Mouse (Mus musculus): ENCODE measurements at regions not wholly inside any gene's neighbourhood (a gene's known extent, or its start where the extent isn't known, plus 50 kb on each side); places are given as distances from the start of the nearest gene placed in this dataset.

DNA sequence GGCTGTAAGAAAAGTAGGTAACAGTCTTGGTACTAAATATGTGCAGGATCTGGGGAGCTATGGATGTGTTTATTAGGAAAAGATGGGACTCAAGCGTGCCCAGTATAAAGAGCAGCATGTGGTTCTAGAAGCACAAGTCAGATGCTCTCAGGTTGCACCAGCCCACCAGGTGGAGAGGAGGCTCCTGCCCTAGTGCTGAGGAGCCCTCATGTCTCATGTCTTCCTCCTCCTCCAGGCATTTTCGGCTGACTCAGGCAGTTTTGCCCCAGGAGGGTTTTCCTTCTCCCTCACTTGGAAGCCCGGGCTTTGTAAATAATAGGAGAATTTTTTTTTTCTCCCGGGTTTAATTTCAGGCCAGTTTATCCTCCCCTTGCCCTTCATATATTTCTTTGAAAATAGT lies 133.8 kb downstream of the Ogfrl1 start:
- no peak for ATAC-seq (ENCODE audit: low FRiP score)
- H3K4me3 ChIP-seq = no peak overlapping the region
- no peak overlapping the region for H3K9ac ChIP-seq
- peaks cover 9% of the 10 kb centered on the region; the same call in 1 of the 2 replicates for H3K4me1 ChIP-seq
- no peaks in the 10 kb centered on the region for H3K9me3 ChIP-seq (replicated peaks)
- no peaks in the 10 kb centered on the region for H3K27me3 ChIP-seq
- H3K36me3 ChIP-seq = no peaks in the 10 kb centered on the region
- 45% methylated on average over 4 of the region's 4 CpGs for WGBS
- H3K27ac ChIP-seq = no peak overlapping the region
- no peak overlapping the region for H3K4me2 ChIP-seq (replicated peaks)

DNA sequence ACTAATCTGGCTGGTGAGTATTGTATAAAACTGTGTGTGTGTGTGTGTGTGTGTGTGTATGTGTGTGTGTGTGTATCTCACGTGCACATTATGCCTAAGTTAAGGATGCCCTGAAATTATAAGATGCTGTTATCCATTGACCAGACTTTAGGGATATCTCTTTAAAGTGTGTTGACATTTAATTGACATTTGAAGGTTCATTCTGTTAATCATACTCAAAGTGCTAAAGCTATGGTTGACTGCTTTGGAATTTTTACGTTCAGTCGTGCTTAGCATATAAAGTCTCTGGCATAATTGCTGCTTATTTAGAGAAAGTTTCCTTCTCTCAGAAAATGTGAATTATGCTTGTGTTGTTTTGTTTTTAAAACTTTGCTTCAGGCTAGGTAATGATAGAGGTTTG lies 135.9 kb downstream of the Ogfrl1 start:
- no peak for ATAC-seq (ENCODE audit: low FRiP score)
- no peak overlapping the region for H3K4me2 ChIP-seq (replicated peaks)
- H3K9me3 ChIP-seq (replicated peaks) = no peaks in the 10 kb centered on the region
- H3K27ac ChIP-seq = no peak overlapping the region
- H3K36me3 ChIP-seq = no peaks in the 10 kb centered on the region
- 81% methylated on average over 3 of the region's 3 CpGs for WGBS
- H3K9ac ChIP-seq = no peak overlapping the region
- no peak overlapping the region for H3K4me3 ChIP-seq
- H3K27me3 ChIP-seq = no peaks in the 10 kb centered on the region
- peaks cover 18% of the 10 kb centered on the region for H3K4me1 ChIP-seq

DNA sequence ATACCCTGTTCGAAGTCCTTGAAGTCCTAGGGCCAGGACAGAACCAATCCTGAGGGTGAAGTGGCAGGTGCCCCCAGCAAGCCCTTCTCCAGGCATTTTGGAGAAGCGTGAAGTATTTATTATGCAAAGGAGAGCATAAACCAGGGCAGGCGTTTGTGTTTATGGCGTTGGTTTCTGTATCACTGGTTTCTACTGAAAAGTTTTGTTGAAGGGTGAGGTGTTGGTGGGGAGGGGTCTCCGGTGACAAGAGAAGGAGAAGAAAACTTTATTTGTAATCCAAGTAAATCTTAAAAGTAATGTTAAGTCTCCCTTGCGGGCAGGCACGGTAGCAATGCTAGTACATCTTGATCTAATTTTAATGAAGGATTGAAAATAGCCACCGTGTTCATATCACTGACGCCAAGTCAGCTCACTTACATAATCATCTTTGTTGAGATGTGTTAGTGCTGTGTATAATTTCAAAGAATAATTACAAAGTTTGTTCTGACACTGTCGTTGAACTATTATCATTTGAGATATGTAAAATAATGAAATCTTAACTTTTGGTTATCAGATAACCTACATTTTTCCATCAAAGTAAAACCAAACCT lies 140.2 kb downstream of the Ogfrl1 start:
- peaks cover 12% of the 10 kb centered on the region for H3K4me1 ChIP-seq
- ATAC-seq (ENCODE audit: low FRiP score) = no peak
- no peaks in the 10 kb centered on the region for H3K36me3 ChIP-seq
- WGBS = 27% methylated on average over 10 of the region's 10 CpGs
- H3K4me2 ChIP-seq (replicated peaks) = peak overlapping the region; percentile 84
- H3K9me3 ChIP-seq (replicated peaks) = no peaks in the 10 kb centered on the region
- H3K27me3 ChIP-seq = no peaks in the 10 kb centered on the region
- peak overlapping the region; percentile 81 for H3K4me3 ChIP-seq
- H3K9ac ChIP-seq = peak overlapping the region; percentile 87
- no peak overlapping the region for H3K27ac ChIP-seq

DNA sequence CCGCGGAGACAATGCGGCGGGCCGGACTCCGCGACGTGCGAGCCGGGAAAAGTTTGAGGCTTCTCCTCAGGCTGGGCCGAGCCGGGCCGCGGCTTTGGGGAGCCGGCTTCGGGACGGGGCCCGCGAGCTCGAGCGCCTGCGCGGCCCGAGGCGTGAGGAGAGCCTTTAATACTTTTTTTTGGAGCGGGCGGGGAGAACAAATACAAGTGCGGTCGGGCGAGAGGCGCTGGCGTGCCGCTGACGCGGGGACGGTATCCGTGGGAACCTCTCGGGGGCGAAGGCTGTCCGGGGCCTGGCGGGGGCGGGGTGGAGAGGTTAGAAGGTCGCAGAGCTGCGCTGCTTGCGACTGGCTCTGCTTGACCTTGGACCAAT lies 141.0 kb downstream of the Ogfrl1 start:
- no peak; the same call in 1 of the 2 replicates for ATAC-seq (ENCODE audit: low FRiP score)
- Histone ChIP-seq H3K27ac (peak overlapping the region; percentile 95), H3K4me2 (replicated peaks) (peak overlapping the region; percentile 84), H3K27me3 (no peaks in the 10 kb centered on the region), H3K4me3 (peak overlapping the region; percentile 81), H3K36me3 (no peaks in the 10 kb centered on the region), H3K9me3 (replicated peaks) (no peaks in the 10 kb centered on the region), H3K4me1 (peaks cover 12% of the 10 kb centered on the region), H3K9ac (peak overlapping the region; percentile 87)
- under 1% methylated on average over 45 of the region's 45 CpGs for WGBS

DNA sequence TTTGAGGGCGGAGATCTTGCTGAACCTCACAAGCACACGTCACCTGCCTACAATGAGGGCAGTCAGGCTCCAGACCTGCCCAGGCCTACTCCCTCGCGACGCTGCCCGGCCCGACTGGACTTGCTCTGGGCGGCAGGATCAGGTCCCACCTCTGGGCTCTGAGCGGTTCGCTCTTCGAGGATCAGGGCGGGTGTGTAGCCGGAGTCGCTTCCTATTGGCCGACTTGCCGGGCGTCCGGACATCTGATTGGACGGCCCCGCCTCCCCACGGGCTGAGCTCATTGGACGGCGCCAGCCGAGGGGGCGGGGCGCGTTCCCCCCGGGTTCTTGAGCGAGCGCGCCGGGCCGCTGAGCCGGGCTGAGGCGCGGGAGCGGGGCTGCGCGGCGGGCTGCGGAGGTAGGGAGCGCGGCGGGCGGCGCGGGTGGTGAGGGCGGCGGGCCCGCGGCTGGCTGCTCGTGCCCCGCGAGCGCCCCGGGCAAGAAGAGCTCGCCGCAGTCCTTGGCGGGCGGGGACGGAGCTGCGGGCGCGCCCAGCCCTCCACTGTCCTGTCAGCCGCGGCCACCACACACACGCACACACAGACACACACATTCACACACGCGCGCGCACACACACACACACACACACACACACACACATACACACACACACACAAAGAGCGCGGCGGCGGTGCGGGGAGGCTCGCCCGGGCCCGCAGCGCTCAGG lies 141.5 kb downstream of the Ogfrl1 start:
- ATAC-seq (ENCODE audit: low FRiP score) = peak; percentile 99

DNA sequence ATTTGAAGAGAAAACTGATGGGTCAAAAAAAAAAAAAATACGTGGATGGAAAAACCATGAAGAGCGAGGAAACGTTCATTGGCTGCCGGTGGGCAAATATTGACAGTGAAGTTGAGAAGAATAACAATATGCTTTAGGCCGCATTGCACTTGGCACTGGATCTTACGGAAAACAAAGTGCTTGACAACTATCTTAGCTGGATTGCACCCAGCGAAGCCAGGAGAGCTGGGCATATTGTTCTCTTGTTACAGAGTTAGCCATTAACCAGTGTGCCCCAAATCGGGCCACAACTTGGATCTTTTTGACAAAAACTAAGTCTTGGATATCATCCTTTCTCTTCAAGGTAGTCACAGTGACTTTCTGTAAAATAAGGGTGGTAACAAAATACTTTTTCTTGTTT lies 143.3 kb downstream of the Ogfrl1 start:
- H3K9ac ChIP-seq = no peak overlapping the region
- H3K4me3 ChIP-seq = no peak overlapping the region
- 82% methylated on average over 8 of the region's 8 CpGs for WGBS
- no peak overlapping the region for H3K4me2 ChIP-seq (replicated peaks)
- H3K27ac ChIP-seq = no peak overlapping the region
- H3K27me3 ChIP-seq = no peaks in the 10 kb centered on the region
- no peaks in the 10 kb centered on the region for H3K9me3 ChIP-seq (replicated peaks)
- H3K36me3 ChIP-seq = no peaks in the 10 kb centered on the region
- no peak for ATAC-seq (ENCODE audit: low FRiP score)
- H3K4me1 ChIP-seq = peaks cover 12% of the 10 kb centered on the region

More for the DNA sequence above, 141.5 kb downstream of the Ogfrl1 start:
- whole genome bisulfite sequencing = under 1% methylated on average over 49 of the region's 80 CpGs
- Histone ChIP-seq H3K4me3 (peak overlapping the region; percentile 81), H3K27ac (peak overlapping the region; percentile 95), H3K4me2 (replicated peaks) (peak overlapping the region; percentile 84), H3K36me3 (no peaks in the 10 kb centered on the region), H3K27me3 (no peaks in the 10 kb centered on the region), H3K4me1 (peaks cover 12% of the 10 kb centered on the region), H3K9me3 (replicated peaks) (no peaks in the 10 kb centered on the region), H3K9ac (peak overlapping the region; percentile 87)

DNA sequence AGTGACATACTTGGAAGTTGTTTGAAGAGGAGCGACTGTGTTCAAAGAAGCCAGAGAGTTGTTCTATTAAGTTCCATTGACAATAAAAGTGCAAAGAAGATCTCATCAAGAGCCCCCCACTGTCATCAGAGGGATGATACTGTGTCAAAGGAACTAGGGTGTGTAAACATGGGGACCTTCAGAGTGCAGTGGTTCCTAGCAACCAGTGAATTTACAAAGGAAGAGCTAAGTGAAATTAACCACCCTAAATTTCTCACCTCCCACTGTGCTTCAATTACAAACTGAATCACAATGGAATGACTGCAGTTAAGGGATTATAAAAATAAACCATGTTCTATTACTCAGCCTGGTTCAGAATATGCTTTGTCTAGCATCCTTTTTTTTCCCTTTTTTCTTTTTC lies 129.5 kb upstream of the 4933415F23Rik start:
- no peak for ATAC-seq (ENCODE audit: low FRiP score)
- 45% methylated on average over 1 of the region's 1 CpGs for WGBS
- H3K27ac ChIP-seq = no peak overlapping the region
- H3K36me3 ChIP-seq = no peaks in the 10 kb centered on the region
- H3K4me3 ChIP-seq = no peak overlapping the region
- H3K4me2 ChIP-seq (replicated peaks) = no peak overlapping the region
- H3K27me3 ChIP-seq = no peaks in the 10 kb centered on the region
- no peaks in the 10 kb centered on the region for H3K9me3 ChIP-seq (replicated peaks)
- H3K9ac ChIP-seq = no peak overlapping the region
- H3K4me1 ChIP-seq = no peaks in the 10 kb centered on the region

DNA sequence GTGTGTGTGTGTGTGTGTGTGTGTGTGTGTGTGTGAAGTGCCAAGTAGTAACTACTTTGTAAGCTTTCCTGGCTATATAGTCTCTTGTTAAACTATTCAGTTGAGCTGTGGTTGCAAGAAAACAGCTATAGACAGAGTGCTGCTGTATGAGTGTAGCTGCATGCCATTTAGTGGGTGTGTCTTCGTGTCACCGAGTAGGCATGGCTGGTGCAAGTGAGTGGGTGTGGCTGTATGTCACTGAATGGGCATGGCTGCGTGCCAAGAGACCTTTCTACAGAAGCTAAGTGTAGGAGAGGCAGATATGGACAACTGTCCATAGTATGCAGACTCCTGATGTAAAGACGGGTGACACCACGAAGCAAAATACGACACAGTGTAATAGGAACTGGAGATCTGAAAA lies 126.4 kb upstream of the 4933415F23Rik start:
- H3K36me3 ChIP-seq = no peaks in the 10 kb centered on the region
- H3K9me3 ChIP-seq (replicated peaks) = no peaks in the 10 kb centered on the region
- no peak overlapping the region for H3K4me3 ChIP-seq
- no peak for ATAC-seq (ENCODE audit: low FRiP score)
- no peak overlapping the region for H3K4me2 ChIP-seq (replicated peaks)
- no peak overlapping the region for H3K9ac ChIP-seq
- 84% methylated on average over 6 of the region's 6 CpGs for WGBS
- no peaks in the 10 kb centered on the region for H3K27me3 ChIP-seq
- H3K4me1 ChIP-seq = no peaks in the 10 kb centered on the region
- H3K27ac ChIP-seq = no peak overlapping the region

DNA sequence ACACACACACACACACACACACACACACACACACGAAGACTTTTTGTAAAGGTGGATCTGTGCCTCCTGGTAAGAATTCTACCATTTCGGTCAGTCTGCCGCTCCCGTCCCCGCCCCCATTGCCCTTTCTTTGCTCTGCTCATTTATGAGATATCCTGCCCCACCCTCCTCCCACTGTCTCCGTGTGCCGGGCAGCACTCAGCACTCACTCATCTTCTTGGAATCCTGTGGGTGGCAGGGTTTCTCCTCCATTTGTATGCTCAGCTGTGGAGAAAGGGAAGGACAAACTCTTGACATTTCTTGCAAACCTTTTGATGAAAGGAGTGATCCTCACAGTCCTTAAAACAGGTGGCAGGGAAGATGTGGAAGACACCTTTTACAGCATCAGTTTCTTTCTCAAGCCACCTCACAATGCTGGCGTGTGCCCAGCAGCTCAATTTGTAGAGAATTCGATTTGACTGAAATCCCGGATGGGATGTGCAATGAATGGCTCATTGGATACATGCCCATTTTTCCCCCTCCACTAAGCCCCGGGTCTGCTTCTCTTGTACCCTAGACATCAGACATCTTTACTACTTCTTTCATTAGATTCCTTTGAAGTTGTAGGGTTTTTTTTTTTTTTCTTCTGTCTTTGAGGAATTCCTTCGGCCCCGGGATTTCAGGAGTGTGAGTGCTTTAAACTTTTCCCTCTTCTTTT lies 112.6 kb upstream of the 4933415F23Rik start:
- no peak for ATAC-seq (ENCODE audit: low FRiP score)
- H3K4me2 ChIP-seq (replicated peaks) = no peak overlapping the region
- H3K36me3 ChIP-seq = no peaks in the 10 kb centered on the region
- whole genome bisulfite sequencing = 78% methylated on average over 13 of the region's 13 CpGs
- no peaks in the 10 kb centered on the region for H3K4me1 ChIP-seq
- H3K4me3 ChIP-seq = no peak overlapping the region
- H3K27me3 ChIP-seq = no peaks in the 10 kb centered on the region
- no peaks in the 10 kb centered on the region for H3K9me3 ChIP-seq (replicated peaks)
- no peak overlapping the region for H3K9ac ChIP-seq
- no peak overlapping the region for H3K27ac ChIP-seq

DNA sequence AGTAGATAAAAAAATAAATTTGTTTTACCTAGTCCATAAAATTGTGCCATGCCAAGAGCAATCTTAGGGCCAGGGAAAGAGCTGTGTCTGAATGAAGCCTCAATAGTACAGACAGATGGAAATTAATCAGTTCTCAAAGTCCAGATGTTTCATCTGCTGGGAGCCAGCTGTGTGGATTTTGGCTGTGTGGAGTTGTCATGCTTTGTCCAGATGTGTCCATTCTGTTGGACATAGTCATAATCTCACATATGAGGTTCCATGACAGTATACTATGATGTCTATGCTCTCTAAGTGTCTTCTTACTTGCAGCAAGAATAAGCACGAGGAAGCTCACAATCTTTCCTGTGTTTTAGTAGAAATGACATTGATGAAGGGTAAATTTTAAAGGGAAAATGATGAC lies 105.8 kb upstream of the 4933415F23Rik start:
- Histone ChIP-seq H3K36me3 (no peaks in the 10 kb centered on the region), H3K9me3 (replicated peaks) (no peaks in the 10 kb centered on the region), H3K4me2 (replicated peaks) (no peak overlapping the region), H3K4me3 (no peak overlapping the region), H3K27me3 (no peaks in the 10 kb centered on the region), H3K9ac (no peak overlapping the region), H3K27ac (no peak overlapping the region), H3K4me1 (no peaks in the 10 kb centered on the region)
- ATAC-seq (ENCODE audit: low FRiP score) = no peak
- 75% methylated on average over 1 of the region's 1 CpGs for WGBS

DNA sequence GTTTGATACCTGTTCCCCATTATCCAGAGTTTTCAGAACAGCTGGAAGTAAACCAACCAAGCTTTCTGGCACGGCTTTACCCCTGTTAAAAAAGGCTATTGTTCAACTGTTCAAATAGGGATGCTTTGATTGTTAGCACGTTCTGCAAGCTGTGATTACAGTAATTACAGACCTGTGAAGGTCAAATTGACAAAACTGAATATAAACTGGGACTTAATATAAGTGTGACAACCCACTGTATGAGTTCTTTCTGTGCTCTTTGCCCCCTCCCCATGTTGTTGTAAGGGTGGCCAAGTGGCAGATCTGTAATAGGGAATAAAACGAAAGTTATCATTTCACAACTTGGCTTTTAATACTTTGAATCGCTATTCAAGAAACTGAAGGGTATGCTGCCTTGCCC lies 105.0 kb upstream of the 4933415F23Rik start:
- Histone ChIP-seq H3K27ac (no peak overlapping the region), H3K4me3 (no peak overlapping the region), H3K36me3 (no peaks in the 10 kb centered on the region), H3K4me1 (0 out of 2 replicates have a peak, but pooled peaks cover 3% of the 10 kb centered on the region), H3K4me2 (replicated peaks) (no peak overlapping the region), H3K9ac (no peak overlapping the region), H3K9me3 (replicated peaks) (no peaks in the 10 kb centered on the region), H3K27me3 (no peaks in the 10 kb centered on the region)
- ATAC-seq (ENCODE audit: low FRiP score) = no peak
- WGBS = 69% methylated on average over 4 of the region's 4 CpGs

DNA sequence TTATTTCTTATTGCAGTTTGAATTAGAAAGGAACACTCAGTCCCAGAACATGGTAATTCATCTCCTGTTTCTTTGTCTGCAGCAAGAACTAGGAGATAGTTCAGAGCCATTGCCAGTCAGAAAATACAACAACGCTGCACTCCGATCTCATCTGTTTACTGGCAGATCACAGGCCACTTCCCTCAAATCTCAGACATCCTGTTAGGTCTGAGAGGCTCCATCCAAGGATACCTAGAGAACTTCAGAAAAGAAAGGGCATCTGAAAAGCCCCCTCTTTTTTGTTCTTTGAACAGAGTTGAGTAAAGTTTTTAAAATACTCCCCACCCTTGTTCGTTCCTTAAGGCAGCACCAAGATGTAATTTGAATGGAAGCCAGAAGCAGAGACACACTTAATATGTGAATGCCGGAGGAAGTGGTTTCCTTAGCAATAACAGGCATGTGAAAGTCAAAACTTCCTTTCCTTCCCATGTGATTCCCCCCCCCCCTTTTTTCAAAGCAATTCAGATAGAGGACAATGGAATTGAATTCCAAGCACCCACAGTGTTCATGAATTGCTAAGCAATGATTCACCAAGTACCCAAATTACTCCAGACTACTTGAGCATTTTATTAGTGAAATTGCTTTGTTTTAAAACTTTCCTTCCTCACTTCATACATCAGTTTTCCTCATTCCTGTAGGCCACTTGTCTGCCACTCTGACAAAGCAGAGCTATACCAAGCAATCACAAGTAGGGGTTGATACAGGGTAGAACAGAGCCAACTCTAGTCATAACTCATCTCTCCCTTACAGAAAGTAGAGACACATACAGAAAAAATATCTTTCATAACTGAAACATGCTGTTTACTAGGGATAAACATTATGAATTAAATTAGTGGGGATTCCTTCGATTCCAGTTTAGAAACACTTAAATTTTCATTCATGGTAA lies 100.7 kb upstream of the 4933415F23Rik start:
- no peaks in the 10 kb centered on the region for H3K9me3 ChIP-seq (replicated peaks)
- H3K36me3 ChIP-seq = no peaks in the 10 kb centered on the region
- H3K4me1 ChIP-seq = 0 out of 2 replicates have a peak, but pooled peaks cover 3% of the 10 kb centered on the region
- no peak overlapping the region for H3K4me3 ChIP-seq
- no peaks in the 10 kb centered on the region for H3K27me3 ChIP-seq
- H3K4me2 ChIP-seq (replicated peaks) = no peak overlapping the region
- H3K27ac ChIP-seq = no peak overlapping the region
- ATAC-seq (ENCODE audit: low FRiP score) = 0 out of 2 replicates have a peak, but pooled peaks have one; percentile 40
- no peak overlapping the region for H3K9ac ChIP-seq
- WGBS = 56% methylated on average over 5 of the region's 5 CpGs

All from hindbrain, embryonic 12.5 days (tissue).